Mouse (Mus musculus): ENCODE measurements around the gene Nos1ap. TPM values are rescaled to one million over a fixed set of nuclear protein-coding genes. Genes with fewer than 3 reads are reported as not detected.

The Nos1ap gene
- polyA plus RNA-seq, 1 experiment: 20.0 TPM

GRCm38 (mm10) chr1:170560768-170561167, 28.9 kb downstream of the Nos1ap start:
- Histone ChIP-seq H3K36me3 (ENCODE audit: control insufficient read depth, insufficient read depth, low read length) (no peaks in the 10 kb centered on the region), H3K27me3 (replicated peaks; ENCODE audit: control insufficient read depth, insufficient read depth, low read length) (no peaks in the 10 kb centered on the region), H3K27ac (ENCODE audit: insufficient read depth, low read depth, low read length) (no peak overlapping the region; the same call in 1 of the 2 replicates), H3K4me1 (ENCODE audit: control insufficient read depth, insufficient read depth, low read length) (no peaks in the 10 kb centered on the region; the same call in 1 of the 2 replicates), H3K4me3 (ENCODE audit: insufficient read depth, low read depth, low read length) (no peak overlapping the region)
- peak; percentile 77 for DNase-seq
- no peak for TF ChIP-seq CTCF (conservative IDR thresholded peaks at IDR 0.05; ENCODE audit: insufficient read depth, insufficient read length, low read depth, low read length)
- TF ChIP-seq POLR2A (IDR thresholded peaks at IDR 0.05; ENCODE audit: low read depth, low read length): no peak
- 73% methylated on average over 3 of the region's 3 CpGs for WGBS

- no peaks in the 10 kb centered on the region for H3K27me3 ChIP-seq (replicated peaks; ENCODE audit: control insufficient read depth, insufficient read depth, low read length)
- H3K36me3 ChIP-seq (ENCODE audit: control insufficient read depth, insufficient read depth, low read length): no peaks in the 10 kb centered on the region
- DNase-seq: no peak
- TF ChIP-seq CTCF (conservative IDR thresholded peaks at IDR 0.05; ENCODE audit: insufficient read depth, insufficient read length, low read depth, low read length): no peak
- no peak for TF ChIP-seq POLR2A (IDR thresholded peaks at IDR 0.05; ENCODE audit: low read depth, low read length)
- peaks cover 4% of the 10 kb centered on the region; the same call in 1 of the 2 replicates for H3K4me1 ChIP-seq (ENCODE audit: control insufficient read depth, insufficient read depth, low read length)
- WGBS: 94% methylated on average over 4 of the region's 4 CpGs
- no peak overlapping the region for H3K27ac ChIP-seq (ENCODE audit: insufficient read depth, low read depth, low read length)
- H3K4me3 ChIP-seq (ENCODE audit: insufficient read depth, low read depth, low read length): no peak overlapping the region
Measured at GRCm38 (mm10) chr1:170557962-170558361, 31.7 kb downstream of the Nos1ap start.

- H3K27me3 ChIP-seq (replicated peaks; ENCODE audit: control insufficient read depth, insufficient read depth, low read length): no peaks in the 10 kb centered on the region
- H3K27ac ChIP-seq (ENCODE audit: insufficient read depth, low read depth, low read length): no peak overlapping the region
- 92% methylated on average over 6 of the region's 6 CpGs for WGBS
- H3K36me3 ChIP-seq (ENCODE audit: control insufficient read depth, insufficient read depth, low read length): no peaks in the 10 kb centered on the region
- DNase-seq: no peak
- TF ChIP-seq CTCF (conservative IDR thresholded peaks at IDR 0.05; ENCODE audit: insufficient read depth, insufficient read length, low read depth, low read length) (no peak), POLR2A (IDR thresholded peaks at IDR 0.05; ENCODE audit: low read depth, low read length) (no peak)
- H3K4me3 ChIP-seq (ENCODE audit: insufficient read depth, low read depth, low read length): no peak overlapping the region
- H3K4me1 ChIP-seq (ENCODE audit: control insufficient read depth, insufficient read depth, low read length): peaks cover 4% of the 10 kb centered on the region; the same call in 1 of the 2 replicates
Measured at GRCm38 (mm10) chr1:170556696-170557095, 33.0 kb downstream of the Nos1ap start.

GRCm38 (mm10) chr1:170554939-170555293, 34.7 kb downstream of the Nos1ap start:
- WGBS: 20% methylated on average over 3 of the region's 3 CpGs
- Histone ChIP-seq H3K4me1 (ENCODE audit: control insufficient read depth, insufficient read depth, low read length) (peaks cover 9% of the 10 kb centered on the region), H3K4me3 (ENCODE audit: insufficient read depth, low read depth, low read length) (no peak overlapping the region), H3K27me3 (replicated peaks; ENCODE audit: control insufficient read depth, insufficient read depth, low read length) (no peaks in the 10 kb centered on the region), H3K27ac (ENCODE audit: insufficient read depth, low read depth, low read length) (no peak overlapping the region), H3K36me3 (ENCODE audit: control insufficient read depth, insufficient read depth, low read length) (no peaks in the 10 kb centered on the region)
- TF ChIP-seq POLR2A (IDR thresholded peaks at IDR 0.05; ENCODE audit: low read depth, low read length) (no peak), CTCF (conservative IDR thresholded peaks at IDR 0.05; ENCODE audit: insufficient read depth, insufficient read length, low read depth, low read length) (no peak)
- DNase-seq: peak; percentile 82

GRCm38 (mm10) chr1:170554235-170554938, 35.3 kb downstream of the Nos1ap start:
- 95% methylated on average over 4 of the region's 4 CpGs for WGBS
- TF ChIP-seq CTCF (conservative IDR thresholded peaks at IDR 0.05; ENCODE audit: insufficient read depth, insufficient read length, low read depth, low read length): no peak
- TF ChIP-seq POLR2A (IDR thresholded peaks at IDR 0.05; ENCODE audit: low read depth, low read length): no peak
- no peak overlapping the region for H3K4me3 ChIP-seq (ENCODE audit: insufficient read depth, low read depth, low read length)
- no peak overlapping the region for H3K27ac ChIP-seq (ENCODE audit: insufficient read depth, low read depth, low read length)
- peaks cover 9% of the 10 kb centered on the region for H3K4me1 ChIP-seq (ENCODE audit: control insufficient read depth, insufficient read depth, low read length)
- H3K27me3 ChIP-seq (replicated peaks; ENCODE audit: control insufficient read depth, insufficient read depth, low read length): no peaks in the 10 kb centered on the region
- no peak for DNase-seq
- H3K36me3 ChIP-seq (ENCODE audit: control insufficient read depth, insufficient read depth, low read length): no peaks in the 10 kb centered on the region

GRCm38 (mm10) chr1:170550649-170551440, 38.8 kb downstream of the Nos1ap start:
- Histone ChIP-seq H3K27me3 (replicated peaks; ENCODE audit: control insufficient read depth, insufficient read depth, low read length) (no peaks in the 10 kb centered on the region), H3K4me1 (ENCODE audit: control insufficient read depth, insufficient read depth, low read length) (peaks cover 9% of the 10 kb centered on the region), H3K36me3 (ENCODE audit: control insufficient read depth, insufficient read depth, low read length) (no peaks in the 10 kb centered on the region), H3K27ac (ENCODE audit: insufficient read depth, low read depth, low read length) (no peak overlapping the region; the same call in 1 of the 2 replicates), H3K4me3 (ENCODE audit: insufficient read depth, low read depth, low read length) (no peak overlapping the region)
- TF ChIP-seq POLR2A (IDR thresholded peaks at IDR 0.05; ENCODE audit: low read depth, low read length) (no peak), CTCF (conservative IDR thresholded peaks at IDR 0.05; ENCODE audit: insufficient read depth, insufficient read length, low read depth, low read length) (no peak)
- peak; percentile 45 for DNase-seq
- 23% methylated on average over 8 of the region's 8 CpGs for WGBS

- peak; percentile 88 for DNase-seq
- Histone ChIP-seq H3K4me1 (ENCODE audit: control insufficient read depth, insufficient read depth, low read length) (peaks cover 5% of the 10 kb centered on the region), H3K27me3 (replicated peaks; ENCODE audit: control insufficient read depth, insufficient read depth, low read length) (no peaks in the 10 kb centered on the region), H3K27ac (ENCODE audit: insufficient read depth, low read depth, low read length) (no peak overlapping the region), H3K4me3 (ENCODE audit: insufficient read depth, low read depth, low read length) (no peak overlapping the region), H3K36me3 (ENCODE audit: control insufficient read depth, insufficient read depth, low read length) (no peaks in the 10 kb centered on the region)
- TF ChIP-seq POLR2A (IDR thresholded peaks at IDR 0.05; ENCODE audit: low read depth, low read length) (no peak), CTCF (conservative IDR thresholded peaks at IDR 0.05; ENCODE audit: insufficient read depth, insufficient read length, low read depth, low read length) (no peak)
- WGBS: 33% methylated on average over 9 of the region's 9 CpGs
Measured at GRCm38 (mm10) chr1:170549059-170549458, 40.6 kb downstream of the Nos1ap start.
